Mouse (Mus musculus) thymus, postnatal 14 days (tissue): ENCODE data around the gene Ddx56.

Experiments used
- DNase-seq: peaks from one replicate; pipeline ENCODE4 v3.0.0; 2021

Ddx56 gene

GRCm38 (mm10) chr11:6267320-6268254 is at the start of gene Ddx56:
TSS of gene Ddx56 (minus strand) at chr11:6267772.
- DNase-seq: peak; percentile 91

- DNase-seq: no peak
Observed at GRCm38 (mm10) chr11:6316821-6317220, 49.2 kb upstream of the Ddx56 start.

- no peak for DNase-seq
Observed at GRCm38 (mm10) chr11:6313874-6314406, 46.4 kb upstream of the Ddx56 start.

- DNase-seq: no peak
Observed at GRCm38 (mm10) chr11:6308181-6308580, 40.6 kb upstream of the Ddx56 start.

- no peak for DNase-seq
Observed at GRCm38 (mm10) chr11:6305943-6306430, 38.4 kb upstream of the Ddx56 start.

- no peak for DNase-seq
Observed at GRCm38 (mm10) chr11:6302793-6303192, 35.2 kb upstream of the Ddx56 start.

GRCm38 (mm10) chr11:6299435-6299834 is 31.9 kb upstream of the Ddx56 start:
- DNase-seq: no peak

- DNase-seq: no peak
Observed at GRCm38 (mm10) chr11:6296077-6296476, 28.5 kb upstream of the Ddx56 start.

GRCm38 (mm10) chr11:6294632-6295031 is 27.1 kb upstream of the Ddx56 start:
- no peak for DNase-seq

GRCm38 (mm10) chr11:6293601-6294000 is 26.0 kb upstream of the Ddx56 start:
- no peak for DNase-seq

GRCm38 (mm10) chr11:6292988-6293349 is 25.4 kb upstream of the Ddx56 start:
- no peak for DNase-seq

- peak; percentile 72 for DNase-seq
Observed at GRCm38 (mm10) chr11:6292116-6292987, 24.8 kb upstream of the Ddx56 start.

GRCm38 (mm10) chr11:6291401-6292115 is 24.0 kb upstream of the Ddx56 start, which contains the start of gene Ogdh:
TSS of gene Ogdh (plus strand) at chr11:6291633.
- peak; percentile 99 for DNase-seq

- DNase-seq: peak; percentile 13
Observed at GRCm38 (mm10) chr11:6290883-6291282, 23.3 kb upstream of the Ddx56 start.

- DNase-seq: no peak
Observed at GRCm38 (mm10) chr11:6290138-6290537, 22.6 kb upstream of the Ddx56 start.

GRCm38 (mm10) chr11:6282940-6283339 is 15.4 kb upstream of the Ddx56 start:
- no peak for DNase-seq

- DNase-seq: no peak
Observed at GRCm38 (mm10) chr11:6276466-6276865, 8.9 kb upstream of the Ddx56 start.

GRCm38 (mm10) chr11:6275094-6275484 is 7.5 kb upstream of the Ddx56 start:
- no peak for DNase-seq

GRCm38 (mm10) chr11:6274387-6275093 is 7.0 kb upstream of the Ddx56 start, which contains the start of gene Tmed4:
TSS of gene Tmed4 (minus strand) at chr11:6274870.
- peak; percentile 99 for DNase-seq

GRCm38 (mm10) chr11:6273607-6274006 is 6.0 kb upstream of the Ddx56 start:
- DNase-seq: no peak

GRCm38 (mm10) chr11:6266621-6267020 is 951 bp downstream of the Ddx56 start:
- no peak for DNase-seq
